9 mouse cellular contexts compared by ENCODE assay signal in the genomic region with DNA sequence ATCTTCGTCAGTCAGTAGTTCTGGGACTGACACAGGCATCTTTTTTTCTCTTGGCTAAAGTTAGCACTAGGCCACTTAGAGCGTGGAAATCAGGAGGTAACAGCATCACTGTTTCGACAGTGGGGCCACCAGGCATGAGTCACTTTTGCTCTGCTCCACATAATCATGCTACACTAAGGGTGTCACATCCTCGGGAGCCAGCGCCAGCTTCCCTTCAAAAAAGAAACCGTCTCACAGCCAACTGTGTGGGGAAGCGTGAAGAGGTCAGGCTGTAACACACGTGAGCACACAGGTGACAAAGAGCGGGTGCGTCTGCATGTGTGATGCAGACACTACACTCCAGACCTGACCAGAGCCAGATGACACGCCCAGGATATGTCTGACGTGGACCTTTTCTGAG. TPM values are rescaled to one million over a fixed set of nuclear protein-coding genes. Genes with fewer than 3 reads are reported as not detected.
DNase-seq lines count a peak whose midpoint lies in the region; ATAC-seq lines count a peak whose summit lies in the region.
"Had no signal": no experiment of that assay in that cellular context is flagged by ENCODE, and none has a peak within 500 bp of the region (broad histone marks: within the 10 kb centered on the region; RNA-seq: fewer than 3 reads in every experiment).

No protein-coding gene starts in this region.

- 38% methylated on average over 12 of the region's 12 CpGs for WGBS in heart, embryonic 13.5 days
- WGBS in kidney, embryonic 14.5 days, result 71% methylated on average over 12 of the region's 12 CpGs

- ATAC-seq in heart, embryonic 13.5 days (ENCODE audit: extremely low read depth, insufficient number of reproducible peaks, low FRiP score, low TSS enrichment), result no peak
- no peak for ATAC-seq in kidney, embryonic 14.5 days (ENCODE audit: low FRiP score, low TSS enrichment)

- H3K27me3 ChIP-seq in heart, embryonic 13.5 days (replicated peaks), result no peaks in the 10 kb centered on the region
- H3K27me3 ChIP-seq in megakaryocyte, embryonic 14.5 days (replicated peaks), result no peaks in the 10 kb centered on the region
- H3K27me3 ChIP-seq in kidney, embryonic 14.5 days (ENCODE audit: control insufficient read depth, insufficient read depth, low read length), result no peaks in the 10 kb centered on the region

- H3K4me1 ChIP-seq in heart, embryonic 13.5 days, result peaks cover 44% of the 10 kb centered on the region
- H3K4me1 ChIP-seq in megakaryocyte, embryonic 14.5 days, result peaks cover 92% of the 10 kb centered on the region
- H3K4me1 ChIP-seq in kidney, embryonic 14.5 days (ENCODE audit: control insufficient read depth, insufficient read depth, low read length), result no peaks in the 10 kb centered on the region

- H3K4me2 ChIP-seq in heart, embryonic 13.5 days, result peak overlapping the region; percentile 44
- no peak overlapping the region for H3K4me2 ChIP-seq in kidney, embryonic 14.5 days (replicated peaks; ENCODE audit: low read depth, low read length)

- H3K4me3 ChIP-seq in heart, embryonic 13.5 days, result no peak overlapping the region
- peak overlapping the region; percentile 66 for H3K4me3 ChIP-seq in megakaryocyte, embryonic 14.5 days (replicated peaks)
- no peak overlapping the region for H3K4me3 ChIP-seq in kidney, embryonic 14.5 days (ENCODE audit: low read length)

- no peaks in the 10 kb centered on the region for H3K9me3 ChIP-seq in heart, embryonic 13.5 days
- no peaks in the 10 kb centered on the region for H3K9me3 ChIP-seq in megakaryocyte, embryonic 14.5 days
- no peaks in the 10 kb centered on the region for H3K9me3 ChIP-seq in kidney, embryonic 14.5 days (ENCODE audit: control insufficient read depth, low read length)

- peak overlapping the region; percentile 68 for H3K27ac ChIP-seq in heart, embryonic 13.5 days (replicated peaks)
- no peak overlapping the region for H3K27ac ChIP-seq in kidney, embryonic 14.5 days (ENCODE audit: low read depth, low read length)

- H3K36me3 ChIP-seq in heart, embryonic 13.5 days, result peaks cover 26% of the 10 kb centered on the region
- peaks cover 91% of the 10 kb centered on the region for H3K36me3 ChIP-seq in megakaryocyte, embryonic 14.5 days (replicated peaks; ENCODE audit: low read length)
- peaks cover 17% of the 10 kb centered on the region; the same call in 1 of the 2 replicates for H3K36me3 ChIP-seq in kidney, embryonic 14.5 days (ENCODE audit: control insufficient read depth, insufficient read depth, low read length)

- peak overlapping the region; percentile 33; the same call in 1 of the 2 replicates for H3K9ac ChIP-seq in heart, embryonic 13.5 days
- no peak overlapping the region for H3K9ac ChIP-seq in kidney, embryonic 14.5 days (ENCODE audit: low read depth, low read length)

- peak; percentile 49 for DNase-seq in cerebellum, adult 11-12 months
- DNase-seq in cerebellum, postnatal 4 days (ENCODE audit: low spot score in 2 of 2), result no peak
- peak; percentile 49 for DNase-seq in adipocyte (ENCODE audit: low spot score)
- DNase-seq in Muller cell, postnatal 12 days (ENCODE audit: inconsistent ontology term), result no peak
- no peak for DNase-seq in adrenal gland, postnatal 14 days
- DNase-seq: gastrocnemius, postnatal 14 days had no signal

RNA-seq across cellular contexts. Expression of gene Tex2, which starts 49.0 kb away (rescaled TPM):
- polyA plus RNA-seq in heart, embryonic 13.5 days (2015; fragmentation: Nextera tagmentation; extraction: Ambion mirVana), result 12.3 and 13.1 TPM in 2 replicates
- polyA plus RNA-seq in megakaryocyte, embryonic 14.5 days (2012; ENCODE audit: insufficient read depth, low replicate concordance), result 7.4 TPM in 1 of 2 replicates, not detected in the other
- 40.4 and 44.8 TPM in 2 replicates for total RNA-seq in adrenal gland, postnatal 14 days (2021)
- polyA plus RNA-seq in kidney, embryonic 14.5 days (2014; fragmentation: Nextera tagmentation; extraction: Ambion mirVana), result 5.0 and 9.7 TPM in 2 replicates

Comparison
In these comparisons a context has a peak if more than half of its experiments do, and no peak if none do; other contexts are left out.
1. DNase-seq: peak in cerebellum, adult 11-12 months (single experiment) and adipocyte (single experiment); none in cerebellum, postnatal 4 days (0 of 2), Muller cell, postnatal 12 days (single experiment) and adrenal gland, postnatal 14 days (single experiment).